Mouse (Mus musculus): ENCODE data around the gene Psmb3. TPM values are rescaled to one million over a fixed set of nuclear protein-coding genes. Genes with fewer than 3 reads are reported as not detected.

Gene Psmb3
- polyA plus RNA-seq, 1 experiment, result 397 TPM

- WGBS, result 62% methylated on average over 15 of the region's 15 CpGs
- DNase-seq, result no peak
- no peak for TF ChIP-seq CTCF (conservative IDR thresholded peaks at IDR 0.05; ENCODE audit: insufficient read depth, insufficient read length, low read depth, low read length)
- no peak for TF ChIP-seq POLR2A (IDR thresholded peaks at IDR 0.05; ENCODE audit: low read depth, low read length)
- Histone ChIP-seq H3K4me1 (ENCODE audit: control insufficient read depth, insufficient read depth, low read length) (peaks cover 6% of the 10 kb centered on the region; the same call in 1 of the 2 replicates), H3K27ac (ENCODE audit: insufficient read depth, low read depth, low read length) (no peak overlapping the region), H3K27me3 (replicated peaks; ENCODE audit: control insufficient read depth, insufficient read depth, low read length) (no peaks in the 10 kb centered on the region), H3K36me3 (ENCODE audit: control insufficient read depth, insufficient read depth, low read length) (peaks cover under 1% of the 10 kb centered on the region), H3K4me3 (ENCODE audit: insufficient read depth, low read depth, low read length) (no peak overlapping the region)
Observed at GRCm38 (mm10) chr11:97669268-97669667, 33.9 kb upstream of the Psmb3 start.

GRCm38 (mm10) chr11:97669829-97670228 is 33.4 kb upstream of the Psmb3 start:
- Histone ChIP-seq H3K27ac (ENCODE audit: insufficient read depth, low read depth, low read length) (no peak overlapping the region), H3K4me3 (ENCODE audit: insufficient read depth, low read depth, low read length) (no peak overlapping the region), H3K27me3 (replicated peaks; ENCODE audit: control insufficient read depth, insufficient read depth, low read length) (no peaks in the 10 kb centered on the region), H3K36me3 (ENCODE audit: control insufficient read depth, insufficient read depth, low read length) (peaks cover 3% of the 10 kb centered on the region), H3K4me1 (ENCODE audit: control insufficient read depth, insufficient read depth, low read length) (peaks cover 5% of the 10 kb centered on the region; the same call in 1 of the 2 replicates)
- WGBS, result 31% methylated on average over 5 of the region's 6 CpGs
- TF ChIP-seq CTCF (conservative IDR thresholded peaks at IDR 0.05; ENCODE audit: insufficient read depth, insufficient read length, low read depth, low read length) (no peak), POLR2A (IDR thresholded peaks at IDR 0.05; ENCODE audit: low read depth, low read length) (no peak)
- DNase-seq, result peak; percentile 61

GRCm38 (mm10) chr11:97670234-97671176 is 32.7 kb upstream of the Psmb3 start:
- WGBS, result 76% methylated on average over 13 of the region's 13 CpGs
- Histone ChIP-seq H3K27ac (ENCODE audit: insufficient read depth, low read depth, low read length) (no peak overlapping the region), H3K36me3 (ENCODE audit: control insufficient read depth, insufficient read depth, low read length) (peaks cover 3% of the 10 kb centered on the region), H3K27me3 (replicated peaks; ENCODE audit: control insufficient read depth, insufficient read depth, low read length) (no peaks in the 10 kb centered on the region), H3K4me3 (ENCODE audit: insufficient read depth, low read depth, low read length) (no peak overlapping the region), H3K4me1 (ENCODE audit: control insufficient read depth, insufficient read depth, low read length) (0 out of 2 replicates have a peak, but pooled peaks cover 3% of the 10 kb centered on the region)
- TF ChIP-seq POLR2A (IDR thresholded peaks at IDR 0.05; ENCODE audit: low read depth, low read length) (no peak), CTCF (conservative IDR thresholded peaks at IDR 0.05; ENCODE audit: insufficient read depth, insufficient read length, low read depth, low read length) (no peak)
- DNase-seq, result no peak

- TF ChIP-seq CTCF (conservative IDR thresholded peaks at IDR 0.05; ENCODE audit: insufficient read depth, insufficient read length, low read depth, low read length) (no peak), POLR2A (IDR thresholded peaks at IDR 0.05; ENCODE audit: low read depth, low read length) (no peak)
- H3K27ac ChIP-seq (ENCODE audit: insufficient read depth, low read depth, low read length), result no peak overlapping the region
- H3K36me3 ChIP-seq (ENCODE audit: control insufficient read depth, insufficient read depth, low read length), result peaks cover 3% of the 10 kb centered on the region
- H3K4me1 ChIP-seq (ENCODE audit: control insufficient read depth, insufficient read depth, low read length), result 0 out of 2 replicates have a peak, but pooled peaks cover 3% of the 10 kb centered on the region
- H3K27me3 ChIP-seq (replicated peaks; ENCODE audit: control insufficient read depth, insufficient read depth, low read length), result no peaks in the 10 kb centered on the region
- no peak overlapping the region for H3K4me3 ChIP-seq (ENCODE audit: insufficient read depth, low read depth, low read length)
- 64% methylated on average over 2 of the region's 2 CpGs for whole genome bisulfite sequencing
- DNase-seq, result no peak
Observed at GRCm38 (mm10) chr11:97671177-97671527, 32.0 kb upstream of the Psmb3 start.

- 95% methylated on average over 11 of the region's 11 CpGs for WGBS
- Histone ChIP-seq H3K27me3 (replicated peaks; ENCODE audit: control insufficient read depth, insufficient read depth, low read length) (no peaks in the 10 kb centered on the region), H3K27ac (ENCODE audit: insufficient read depth, low read depth, low read length) (no peak overlapping the region), H3K4me3 (ENCODE audit: insufficient read depth, low read depth, low read length) (no peak overlapping the region), H3K4me1 (ENCODE audit: control insufficient read depth, insufficient read depth, low read length) (0 out of 2 replicates have a peak, but pooled peaks cover 3% of the 10 kb centered on the region), H3K36me3 (ENCODE audit: control insufficient read depth, insufficient read depth, low read length) (peaks cover 7% of the 10 kb centered on the region)
- TF ChIP-seq CTCF (conservative IDR thresholded peaks at IDR 0.05; ENCODE audit: insufficient read depth, insufficient read length, low read depth, low read length), result no peak
- no peak for DNase-seq
Observed at GRCm38 (mm10) chr11:97673148-97673547, 30.1 kb upstream of the Psmb3 start.

GRCm38 (mm10) chr11:97676050-97676754 is 27.0 kb upstream of the Psmb3 start:
- H3K27ac ChIP-seq (ENCODE audit: insufficient read depth, low read depth, low read length), result no peak overlapping the region
- H3K4me1 ChIP-seq (ENCODE audit: control insufficient read depth, insufficient read depth, low read length), result no peaks in the 10 kb centered on the region
- no peak overlapping the region for H3K4me3 ChIP-seq (ENCODE audit: insufficient read depth, low read depth, low read length)
- TF ChIP-seq CTCF (conservative IDR thresholded peaks at IDR 0.05; ENCODE audit: insufficient read depth, insufficient read length, low read depth, low read length), result no peak
- no peak for TF ChIP-seq POLR2A (IDR thresholded peaks at IDR 0.05; ENCODE audit: low read depth, low read length)
- 83% methylated on average over 15 of the region's 15 CpGs for WGBS
- peaks cover 10% of the 10 kb centered on the region for H3K36me3 ChIP-seq (ENCODE audit: control insufficient read depth, insufficient read depth, low read length)
- H3K27me3 ChIP-seq (replicated peaks; ENCODE audit: control insufficient read depth, insufficient read depth, low read length), result no peaks in the 10 kb centered on the region
- DNase-seq, result no peak

GRCm38 (mm10) chr11:97677381-97677780 is 25.8 kb upstream of the Psmb3 start:
- H3K4me3 ChIP-seq (ENCODE audit: insufficient read depth, low read depth, low read length), result no peak overlapping the region
- no peak for DNase-seq
- H3K36me3 ChIP-seq (ENCODE audit: control insufficient read depth, insufficient read depth, low read length), result peaks cover 10% of the 10 kb centered on the region
- 62% methylated on average over 15 of the region's 15 CpGs for WGBS
- TF ChIP-seq CTCF (conservative IDR thresholded peaks at IDR 0.05; ENCODE audit: insufficient read depth, insufficient read length, low read depth, low read length) (no peak), POLR2A (IDR thresholded peaks at IDR 0.05; ENCODE audit: low read depth, low read length) (no peak)
- H3K27ac ChIP-seq (ENCODE audit: insufficient read depth, low read depth, low read length), result no peak overlapping the region
- no peaks in the 10 kb centered on the region for H3K27me3 ChIP-seq (replicated peaks; ENCODE audit: control insufficient read depth, insufficient read depth, low read length)
- no peaks in the 10 kb centered on the region for H3K4me1 ChIP-seq (ENCODE audit: control insufficient read depth, insufficient read depth, low read length)
